19 mouse cellular contexts compared by ENCODE assay signal in genomic region chr6:136967466-136967865, GRCm38 (mm10). TPM values are rescaled to one million over a fixed set of nuclear protein-coding genes. Genes with fewer than 3 reads are reported as not detected.
A peak's percentile ranks its signal among the peaks of the same experiment; 100 is the strongest.
DNase-seq lines count a peak whose midpoint lies in the region; ATAC-seq lines count a peak whose summit lies in the region.
"Had no signal": no experiment of that assay in that cellular context is flagged by ENCODE, and none has a peak within 500 bp of the region (broad histone marks: within the 10 kb centered on the region; RNA-seq: fewer than 3 reads in every experiment).

No protein-coding gene starts in this region.

- peaks cover 7% of the 10 kb centered on the region; the same call in 1 of the 2 replicates for H3K4me1 ChIP-seq in heart, embryonic 10.5 days
- H3K4me1 ChIP-seq in heart, embryonic 12.5 days (replicated peaks): peaks cover 11% of the 10 kb centered on the region
- H3K4me1 ChIP-seq in forebrain, embryonic 14.5 days (ENCODE audit: control insufficient read depth, insufficient read depth, low read length): no peaks in the 10 kb centered on the region
- no peaks in the 10 kb centered on the region for H3K4me1 ChIP-seq in forebrain, embryonic 16.5 days (replicated peaks; ENCODE audit: control insufficient read depth, insufficient read depth, low read length)
- H3K4me1 ChIP-seq in hindbrain, embryonic 10.5 days (replicated peaks): no peaks in the 10 kb centered on the region
- H3K4me1 ChIP-seq: midbrain, embryonic 12.5 days had no signal

- H3K27me3 ChIP-seq in heart, embryonic 10.5 days (ENCODE audit: insufficient read depth, poor library complexity, severe bottlenecking): no peaks in the 10 kb centered on the region
- H3K27me3 ChIP-seq in heart, embryonic 12.5 days (replicated peaks): no peaks in the 10 kb centered on the region
- H3K27me3 ChIP-seq in forebrain, embryonic 14.5 days (replicated peaks; ENCODE audit: control insufficient read depth, insufficient read depth, low read length): no peaks in the 10 kb centered on the region
- H3K27me3 ChIP-seq in forebrain, embryonic 16.5 days (replicated peaks; ENCODE audit: control insufficient read depth, insufficient read depth, low read length): no peaks in the 10 kb centered on the region
- no peaks in the 10 kb centered on the region for H3K27me3 ChIP-seq in hindbrain, embryonic 10.5 days (ENCODE audit: insufficient read depth, poor library complexity, severe bottlenecking)
- H3K27me3 ChIP-seq: midbrain, embryonic 12.5 days had no signal

- H3K4me3 ChIP-seq in heart, embryonic 10.5 days: no peak overlapping the region
- no peak overlapping the region for H3K4me3 ChIP-seq in heart, embryonic 12.5 days
- H3K4me3 ChIP-seq in forebrain, embryonic 14.5 days (ENCODE audit: low read depth, low read length): no peak overlapping the region
- H3K4me3 ChIP-seq in forebrain, embryonic 16.5 days (replicated peaks; ENCODE audit: low read length): no peak overlapping the region
- H3K4me3 ChIP-seq in hindbrain, embryonic 10.5 days: no peak overlapping the region
- H3K4me3 ChIP-seq: midbrain, embryonic 12.5 days; myocyte had no signal

- peak; percentile 75 for DNase-seq in heart, embryonic 10.5 days (ENCODE audit: low spot score)
- DNase-seq in thymus, postnatal 25 days: peak; percentile 15
- DNase-seq in thymus, postnatal 36 days: no peak
- DNase-seq in forebrain, embryonic 14.5 days (ENCODE audit: low spot score): no peak
- no peak for DNase-seq in hindbrain, embryonic 10.5 days (ENCODE audit: low spot score)
- DNase-seq: cerebellum, postnatal 25 days; heart, adult 18-20 months; heart, postnatal 10 days; kidney, adult 9 months; layer of hippocampus, postnatal 36 days had no signal

- peak overlapping the region; percentile 62; the same call in 1 of the 2 replicates for H3K27ac ChIP-seq in heart, embryonic 10.5 days
- H3K27ac ChIP-seq in heart, embryonic 12.5 days (ENCODE audit: poor library complexity, severe bottlenecking): no peak overlapping the region
- H3K27ac ChIP-seq in forebrain, embryonic 14.5 days (ENCODE audit: low read depth, low read length): no peak overlapping the region
- no peak overlapping the region for H3K27ac ChIP-seq in forebrain, embryonic 16.5 days (ENCODE audit: low read length)
- H3K27ac ChIP-seq in hindbrain, embryonic 10.5 days: no peak overlapping the region
- H3K27ac ChIP-seq: midbrain, embryonic 12.5 days had no signal

- H3K9ac ChIP-seq in heart, embryonic 12.5 days: no peak overlapping the region
- no peak overlapping the region for H3K9ac ChIP-seq in forebrain, embryonic 14.5 days (ENCODE audit: low read length)
- H3K9ac ChIP-seq in forebrain, embryonic 16.5 days (replicated peaks; ENCODE audit: low read depth, low read length): no peak overlapping the region
- H3K9ac ChIP-seq: midbrain, embryonic 12.5 days had no signal

- no peak for ATAC-seq in heart, embryonic 12.5 days (ENCODE audit: insufficient number of reproducible peaks, low FRiP score)
- ATAC-seq in inflammation-experienced regulatory T-cells, adult 6 months: peak; percentile 26
- no peak for ATAC-seq in forebrain, embryonic 14.5 days
- no peak for ATAC-seq in forebrain, embryonic 16.5 days
- ATAC-seq: hindbrain, embryonic 16.5 days had no signal

- WGBS in heart, embryonic 10.5 days: 64% methylated on average over 4 of the region's 4 CpGs
- WGBS in heart, embryonic 12.5 days: 54% methylated on average over 4 of the region's 4 CpGs
- WGBS in forebrain, embryonic 14.5 days: 56% methylated on average over 4 of the region's 4 CpGs
- WGBS in forebrain, embryonic 16.5 days: 47% methylated on average over 4 of the region's 4 CpGs
- 66% methylated on average over 4 of the region's 4 CpGs for WGBS in hindbrain, embryonic 10.5 days

- no peaks in the 10 kb centered on the region for H3K9me3 ChIP-seq in heart, embryonic 10.5 days
- H3K9me3 ChIP-seq in heart, embryonic 12.5 days (replicated peaks): no peaks in the 10 kb centered on the region
- H3K9me3 ChIP-seq in forebrain, embryonic 14.5 days (replicated peaks; ENCODE audit: control insufficient read depth, low read length): no peaks in the 10 kb centered on the region
- no peaks in the 10 kb centered on the region for H3K9me3 ChIP-seq in forebrain, embryonic 16.5 days (ENCODE audit: control insufficient read depth, low read length)
- no peaks in the 10 kb centered on the region for H3K9me3 ChIP-seq in hindbrain, embryonic 10.5 days
- H3K9me3 ChIP-seq: midbrain, embryonic 12.5 days had no signal

- H3K36me3 ChIP-seq in heart, embryonic 10.5 days: no peaks in the 10 kb centered on the region
- H3K36me3 ChIP-seq in heart, embryonic 12.5 days: no peaks in the 10 kb centered on the region
- no peaks in the 10 kb centered on the region for H3K36me3 ChIP-seq in forebrain, embryonic 14.5 days (ENCODE audit: control insufficient read depth, insufficient read depth, low read length)
- H3K36me3 ChIP-seq in forebrain, embryonic 16.5 days (ENCODE audit: control insufficient read depth, insufficient read depth): no peaks in the 10 kb centered on the region
- no peaks in the 10 kb centered on the region for H3K36me3 ChIP-seq in hindbrain, embryonic 10.5 days
- H3K36me3 ChIP-seq: midbrain, embryonic 12.5 days had no signal

- H3K4me2 ChIP-seq in heart, embryonic 12.5 days: no peak overlapping the region
- H3K4me2 ChIP-seq in forebrain, embryonic 14.5 days (ENCODE audit: low read length): no peak overlapping the region
- H3K4me2 ChIP-seq in forebrain, embryonic 16.5 days (ENCODE audit: low read length): no peak overlapping the region
- H3K4me2 ChIP-seq: midbrain, embryonic 12.5 days had no signal

RNA-seq across cellular contexts. Expression of gene Arhgdib, which starts 25.8 kb away (rescaled TPM):
- polyA plus RNA-seq in heart, embryonic 10.5 days (2016; fragmentation: Nextera tagmentation; extraction: Ambion mirVana): 105 and 111 TPM in 2 replicates
- polyA plus RNA-seq in heart, embryonic 12.5 days (2016; fragmentation: Nextera tagmentation; extraction: Ambion mirVana): 93.8 and 99.8 TPM in 2 replicates
- polyA plus RNA-seq in inflammation-experienced regulatory T-cells, adult 6 months (2017; shearing (Covaris generic)): 1,000 to 10,000 TPM; 2,255 to 2,929 (median 2,357) TPM
- 17.9 and 18.8 TPM in 2 replicates for polyA plus RNA-seq in forebrain, embryonic 14.5 days (2014; fragmentation: Nextera tagmentation; extraction: Ambion mirVana)
- polyA plus RNA-seq in forebrain, embryonic 16.5 days (2015; fragmentation: Nextera tagmentation; extraction: Ambion mirVana): 18.5 and 20.6 TPM in 2 replicates
- 26.5 and 35.2 TPM in 2 replicates for polyA plus RNA-seq in hindbrain, embryonic 10.5 days (2016; fragmentation: Nextera tagmentation; extraction: Ambion mirVana)

RNA-seq across cellular contexts. Expression of gene Pde6h, which starts 43.8 kb away (rescaled TPM):
- polyA plus RNA-seq in heart, embryonic 10.5 days (2016; fragmentation: Nextera tagmentation; extraction: Ambion mirVana): not detected in 2 replicates
- polyA plus RNA-seq in heart, embryonic 12.5 days (2016; fragmentation: Nextera tagmentation; extraction: Ambion mirVana): 0.22 TPM in 1 of 2 replicates, not detected in the other
- not detected for polyA plus RNA-seq in inflammation-experienced regulatory T-cells, adult 6 months (2017; shearing (Covaris generic))
- not detected in 2 replicates for polyA plus RNA-seq in forebrain, embryonic 14.5 days (2014; fragmentation: Nextera tagmentation; extraction: Ambion mirVana)
- polyA plus RNA-seq in forebrain, embryonic 16.5 days (2015; fragmentation: Nextera tagmentation; extraction: Ambion mirVana): not detected in 2 replicates
- not detected in 2 replicates for polyA plus RNA-seq in hindbrain, embryonic 10.5 days (2016; fragmentation: Nextera tagmentation; extraction: Ambion mirVana)
- polyA plus RNA-seq: embryonic facial prominence, embryonic 11.5 days; limb, embryonic 11.5 days; liver, embryonic 16.5 days; midbrain, embryonic 12.5 days had no signal

RNA-seq across cellular contexts. Expression of gene Erp27, which starts 45.5 kb away (rescaled TPM):
- 0.55 and 0.73 TPM in 2 replicates for polyA plus RNA-seq in heart, embryonic 10.5 days (2016; fragmentation: Nextera tagmentation; extraction: Ambion mirVana)
- polyA plus RNA-seq in heart, embryonic 12.5 days (2016; fragmentation: Nextera tagmentation; extraction: Ambion mirVana): 0.98 and 1.0 TPM in 2 replicates
- polyA plus RNA-seq in inflammation-experienced regulatory T-cells, adult 6 months (2017; shearing (Covaris generic)): 1 to 10 TPM; 1.1 to 2.1 (median 1.1) TPM
- 0.23 and 0.28 TPM in 2 replicates for polyA plus RNA-seq in forebrain, embryonic 14.5 days (2014; fragmentation: Nextera tagmentation; extraction: Ambion mirVana)
- polyA plus RNA-seq in forebrain, embryonic 16.5 days (2015; fragmentation: Nextera tagmentation; extraction: Ambion mirVana): 0.24 and 0.34 TPM in 2 replicates
- polyA plus RNA-seq in hindbrain, embryonic 10.5 days (2016; fragmentation: Nextera tagmentation; extraction: Ambion mirVana): 0.24 TPM in 1 of 2 replicates, not detected in the other
- polyA plus RNA-seq: embryonic facial prominence, embryonic 11.5 days; midbrain, embryonic 12.5 days had no signal

Comparison
In these comparisons a context has a peak if more than half of its experiments do, and no peak if none do; other contexts are left out.
1. DNase-seq: peak in heart, embryonic 10.5 days (single experiment) and thymus, postnatal 25 days (single experiment); none in thymus, postnatal 36 days (0 of 2), forebrain, embryonic 14.5 days (single experiment) and hindbrain, embryonic 10.5 days (single experiment).
2. RNA of gene Arhgdib, which starts 25.8 kb away (polyA plus RNA-seq): 2,255 to 2,929 TPM in inflammation-experienced regulatory T-cells, adult 6 months; 105 to 111 TPM in heart, embryonic 10.5 days, 93.8 to 99.8 TPM in heart, embryonic 12.5 days, 26.5 to 35.2 TPM in hindbrain, embryonic 10.5 days, 17.9 to 18.8 TPM in forebrain, embryonic 14.5 days and 18.5 to 20.6 TPM in forebrain, embryonic 16.5 days; every median in the first group is over 10 times any median in the second.